Mouse (Mus musculus) testis, adult 2 months (tissue): Measurements from ENCODE around the gene Otogl. TPM values are rescaled to one million over a fixed set of nuclear protein-coding genes. Genes with fewer than 3 reads are reported as not detected.

ENCODE experiments used
- H3K27ac ChIP-seq: fragments of 200-500 bp; 2 replicates; pipeline ENCODE4 v1.5.1; 2012; ENCODE audit warnings: low read depth, low read length; ENCODE audit not compliant: control insufficient read depth, insufficient read depth
- H3K27me3 ChIP-seq: fragments of 200-500 bp; 2 replicates; pipeline ENCODE4 v1.6.1; 2012; ENCODE audit warnings: mild to moderate bottlenecking, low read length, moderate library complexity; ENCODE audit not compliant: control insufficient read depth, insufficient read depth
- H3K36me3 ChIP-seq: fragments of 200-500 bp; 2 replicates; pipeline ENCODE4 v1.6.1; 2012; ENCODE audit warnings: mild to moderate bottlenecking, low read length; ENCODE audit not compliant: control insufficient read depth, insufficient read depth
- H3K4me1 ChIP-seq: fragments of 200-500 bp; 2 replicates; pipeline ENCODE4 v1.6.1; 2012; ENCODE audit warnings: low read length; ENCODE audit not compliant: control insufficient read depth, insufficient read depth
- H3K4me3 ChIP-seq: fragments of 200-500 bp; 2 replicates; pipeline ENCODE4 v1.5.1; 2012; ENCODE audit warnings: low read depth, mild to moderate bottlenecking, low read length, moderate library complexity, mixed read lengths; ENCODE audit not compliant: control insufficient read depth
- CTCF ChIP-seq: fragments of 200-500 bp; IDR thresholded peaks from 2 replicates; pipeline ENCODE4 v1.5.1; 2012; ENCODE audit warnings: low read depth, mild to moderate bottlenecking, inconsistent platforms, low read length, moderate library complexity; ENCODE audit not compliant: control insufficient read depth, insufficient read depth, insufficient replicate concordance
- POLR2A ChIP-seq: fragments of 200-500 bp; IDR thresholded peaks from 2 replicates; pipeline ENCODE4 v1.6.1; 2012; ENCODE audit warnings: low read depth, mild to moderate bottlenecking, inconsistent platforms, low read length, moderate library complexity; ENCODE audit not compliant: control insufficient read depth
- polyA plus RNA-seq: library from polyadenylated mRNA; depleted of rRNA; stranded (reverse); fragments of >200 nt; gene quantifications from 2 replicates; pipeline ENCODE4 v1.2.3, GENCODE M21; 2012

The Otogl gene
- polyA plus RNA-seq, 1 experiment: 0.01 TPM

DNA sequence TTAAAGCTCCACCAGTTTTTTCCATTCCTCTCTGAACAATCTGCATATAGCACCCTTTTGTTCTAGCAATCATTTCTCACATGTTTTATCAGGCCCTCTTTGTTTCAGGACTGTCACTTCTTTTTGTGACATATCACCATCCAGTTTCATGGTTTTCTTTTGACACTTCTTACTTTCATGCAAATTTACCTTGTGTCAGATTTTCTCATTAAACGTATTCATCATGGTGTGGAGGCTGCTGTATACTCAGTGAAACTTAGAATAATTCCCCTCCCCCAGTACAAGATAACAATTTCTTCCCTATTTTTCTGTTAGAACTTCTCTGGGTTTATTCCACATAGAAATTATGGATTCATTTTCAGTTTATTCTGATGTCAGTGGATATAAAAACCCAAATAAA lies 152.3 kb downstream of the Otogl start:
- TF ChIP-seq CTCF (no peak), POLR2A (no peak)
- Histone ChIP-seq H3K27ac (no peak overlapping the region), H3K27me3 (no peaks in the 10 kb centered on the region), H3K4me1 (no peaks in the 10 kb centered on the region), H3K4me3 (no peak overlapping the region), H3K36me3 (no peaks in the 10 kb centered on the region)

DNA sequence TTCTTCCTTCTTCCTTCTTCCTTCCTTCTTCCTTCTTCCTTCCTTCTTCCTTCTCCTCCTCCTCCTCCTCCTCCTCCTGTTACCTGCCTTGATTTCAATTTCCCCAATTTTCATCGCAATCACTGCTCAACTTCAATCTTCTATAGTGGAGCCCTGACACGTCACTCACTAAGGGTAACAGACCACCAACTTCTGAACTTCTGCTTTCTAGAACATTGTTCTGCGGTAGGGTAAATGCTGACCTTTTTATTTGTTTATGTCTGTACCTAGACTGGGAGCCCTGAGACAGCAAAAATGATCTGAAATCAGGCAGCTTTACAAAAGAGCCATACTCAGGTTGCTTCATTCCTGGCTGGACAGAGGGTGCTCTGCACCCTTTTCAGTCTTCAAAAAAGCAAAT lies 158.5 kb downstream of the Otogl start:
- Histone ChIP-seq H3K4me1 (no peaks in the 10 kb centered on the region), H3K27ac (no peak overlapping the region), H3K36me3 (no peaks in the 10 kb centered on the region), H3K27me3 (no peaks in the 10 kb centered on the region), H3K4me3 (no peak overlapping the region)
- TF ChIP-seq POLR2A: no peak
- no peak for TF ChIP-seq CTCF

- Histone ChIP-seq H3K4me3 (no peak overlapping the region), H3K36me3 (no peaks in the 10 kb centered on the region), H3K4me1 (no peaks in the 10 kb centered on the region), H3K27ac (no peak overlapping the region), H3K27me3 (no peaks in the 10 kb centered on the region)
- TF ChIP-seq POLR2A (no peak), CTCF (no peak)
Observed at GRCm38 (mm10) chr10:107752351-107753143, 159.4 kb downstream of the Otogl start.

DNA sequence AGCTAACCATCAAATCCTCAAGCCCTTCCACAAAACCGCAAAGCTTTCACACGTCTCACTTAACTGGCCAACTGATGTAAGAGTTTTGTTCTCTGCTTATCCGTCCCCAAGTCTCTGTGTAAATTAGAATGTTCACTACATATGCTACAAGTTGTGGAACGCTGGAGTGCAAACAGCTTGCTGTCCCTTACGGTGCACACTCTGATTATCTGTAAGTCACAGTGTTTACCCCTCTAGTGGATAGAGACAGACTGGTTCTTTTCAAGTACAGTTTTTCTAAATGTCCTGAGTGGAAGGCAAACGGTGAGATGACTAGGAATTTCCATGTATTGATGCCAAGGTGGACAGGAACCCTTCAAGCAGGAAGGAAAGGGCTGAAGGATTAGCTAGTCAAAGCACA lies 160.0 kb downstream of the Otogl start:
- Histone ChIP-seq H3K27ac (no peak overlapping the region), H3K36me3 (no peaks in the 10 kb centered on the region), H3K4me1 (no peaks in the 10 kb centered on the region), H3K27me3 (no peaks in the 10 kb centered on the region), H3K4me3 (no peak overlapping the region)
- TF ChIP-seq CTCF (no peak), POLR2A (no peak)

GRCm38 (mm10) chr10:107747566-107747965 lies 164.4 kb downstream of the Otogl start:
- Histone ChIP-seq H3K27ac (no peak overlapping the region), H3K27me3 (no peaks in the 10 kb centered on the region), H3K36me3 (no peaks in the 10 kb centered on the region), H3K4me1 (no peaks in the 10 kb centered on the region), H3K4me3 (no peak overlapping the region)
- TF ChIP-seq POLR2A: no peak
- TF ChIP-seq CTCF: no peak

DNA sequence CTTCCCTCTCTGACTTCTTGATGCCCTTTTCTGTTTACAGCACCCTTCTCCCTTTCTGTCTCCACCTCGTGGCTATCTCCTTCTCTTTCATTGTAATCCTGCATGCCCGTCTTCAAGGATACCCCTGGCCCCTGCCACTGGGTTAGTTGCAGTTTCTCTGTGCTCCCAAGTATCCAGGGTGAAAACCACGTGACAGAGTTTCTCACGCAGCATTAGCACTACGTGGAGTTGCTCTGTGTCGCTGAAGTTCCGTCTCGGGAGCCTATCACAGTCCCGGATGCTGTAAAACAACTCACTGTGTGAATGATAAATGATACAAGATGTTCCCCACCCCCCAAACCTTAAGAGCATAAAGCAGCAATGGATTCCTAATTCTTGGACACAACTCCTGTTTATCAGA lies 165.2 kb downstream of the Otogl start:
- Histone ChIP-seq H3K36me3 (no peaks in the 10 kb centered on the region), H3K4me1 (no peaks in the 10 kb centered on the region), H3K27ac (no peak overlapping the region), H3K4me3 (no peak overlapping the region), H3K27me3 (no peaks in the 10 kb centered on the region)
- no peak for TF ChIP-seq CTCF
- TF ChIP-seq POLR2A: no peak

DNA sequence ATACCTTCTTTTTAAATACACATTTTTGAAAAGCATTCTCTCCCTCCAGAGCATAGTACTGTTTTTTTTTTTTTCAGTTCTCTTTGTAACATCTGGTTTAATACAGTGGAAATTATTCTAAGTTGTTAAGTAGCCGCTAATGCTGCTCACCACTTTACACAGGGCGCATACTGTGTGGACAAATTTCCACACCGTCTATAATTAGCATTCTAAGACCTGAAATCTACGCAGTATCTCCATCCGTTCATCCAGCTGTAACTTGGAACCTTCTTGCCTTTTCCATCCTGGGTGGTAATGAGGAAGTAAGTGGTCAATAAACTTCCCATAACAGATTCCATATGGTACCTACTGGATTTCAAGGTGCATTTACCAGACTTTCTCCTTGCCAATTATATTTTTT lies 172.1 kb downstream of the Otogl start:
- H3K36me3 ChIP-seq: no peaks in the 10 kb centered on the region
- no peak for TF ChIP-seq POLR2A
- no peak for TF ChIP-seq CTCF
- H3K27ac ChIP-seq: no peak overlapping the region
- no peaks in the 10 kb centered on the region for H3K4me1 ChIP-seq
- no peaks in the 10 kb centered on the region for H3K27me3 ChIP-seq
- H3K4me3 ChIP-seq: no peak overlapping the region
